Mouse (Mus musculus): ENCODE measurements around the gene Crb1. TPM values are rescaled to one million over a fixed set of nuclear protein-coding genes. Genes with fewer than 3 reads are reported as not detected.

Crb1 gene
- not detected in 2 replicates for polyA plus RNA-seq (2015; fragmentation: Nextera tagmentation; extraction: Ambion mirVana)

GRCm38 (mm10) chr1:139376638-139377286, at the start of gene Crb1:
Crb1 (minus strand) TSS chr1:139377100.
- DNase-seq, result no peak

GRCm38 (mm10) chr1:139425006-139425405, 48.1 kb upstream of the Crb1 start:
- Histone ChIP-seq H3K4me3 (ENCODE audit: low read depth, low read length) (no peak overlapping the region), H3K27me3 (ENCODE audit: insufficient read depth, low read length) (no peaks in the 10 kb centered on the region), H3K27ac (ENCODE audit: low read depth) (no peak overlapping the region), H3K4me2 (ENCODE audit: low read depth, low read length) (peak overlapping the region; percentile 33), H3K36me3 (replicated peaks; ENCODE audit: insufficient read depth, low read length) (peaks cover 10% of the 10 kb centered on the region), H3K9me3 (ENCODE audit: low read length) (no peaks in the 10 kb centered on the region), H3K9ac (replicated peaks) (no peak overlapping the region), H3K4me1 (ENCODE audit: insufficient read depth) (peaks cover 33% of the 10 kb centered on the region)
- TF ChIP-seq EP300 (IDR thresholded peaks at IDR 0.05; ENCODE audit: low read depth) (no peak), CTCF (IDR thresholded peaks at IDR 0.05; ENCODE audit: low read depth) (no peak)
- WGBS (ENCODE audit: insufficient replicate concordance), result 63% methylated on average over 3 of the region's 3 CpGs
- no peak for DNase-seq
- no peak for ATAC-seq

More at GRCm38 (mm10) chr1:139376638-139377286, at the start of gene Crb1:
- no peak within 1 kb of the TSS for H3K4me2 ChIP-seq (ENCODE audit: low read depth, low read length)
- no peak within 1 kb of the TSS for H3K9ac ChIP-seq (replicated peaks)
- TF ChIP-seq EP300 (IDR thresholded peaks at IDR 0.05; ENCODE audit: low read depth), result no peak
- TF ChIP-seq CTCF (IDR thresholded peaks at IDR 0.05; ENCODE audit: low read depth), result no peak
- H3K27me3 ChIP-seq (ENCODE audit: insufficient read depth, low read length), result no peaks in the 10 kb centered on the region
- ATAC-seq, result no peak
- H3K9me3 ChIP-seq (ENCODE audit: low read length), result no peaks in the 10 kb centered on the region
- no peak within 1 kb of the TSS for H3K27ac ChIP-seq (ENCODE audit: low read depth)
- 13% methylated on average over 5 of the region's 5 CpGs for WGBS (ENCODE audit: insufficient replicate concordance)
- H3K4me3 ChIP-seq (ENCODE audit: low read depth, low read length), result no peak within 1 kb of the TSS
- no peaks in the 10 kb centered on the region for H3K36me3 ChIP-seq (replicated peaks; ENCODE audit: insufficient read depth, low read length)
- H3K4me1 ChIP-seq (ENCODE audit: insufficient read depth), result no peaks in the 10 kb centered on the region

DNA sequence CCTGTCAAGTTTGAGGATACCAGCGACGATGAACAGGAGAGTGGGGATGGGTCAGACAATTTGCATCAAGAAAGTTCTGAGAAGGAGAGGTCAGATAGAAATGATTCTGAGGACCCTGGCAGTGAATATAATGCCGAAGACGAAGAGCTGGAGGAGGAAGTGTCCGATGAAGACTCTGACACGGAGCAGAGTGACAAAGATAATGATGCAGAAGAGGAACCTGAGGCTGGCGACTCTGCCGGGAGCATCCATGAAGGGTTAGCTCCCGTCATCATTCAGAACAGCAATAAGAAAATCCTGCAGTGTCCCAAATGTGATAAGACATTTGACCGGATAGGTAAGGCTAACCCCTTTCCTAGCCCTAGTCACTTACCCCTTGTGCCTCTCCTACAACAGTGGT, 47.0 kb upstream of the Crb1 start:
- H3K9ac ChIP-seq (replicated peaks), result no peak overlapping the region; the same call in 1 of the 2 replicates
- TF ChIP-seq CTCF (IDR thresholded peaks at IDR 0.05; ENCODE audit: low read depth) (no peak), EP300 (IDR thresholded peaks at IDR 0.05; ENCODE audit: low read depth) (no peak)
- no peak overlapping the region for H3K27ac ChIP-seq (ENCODE audit: low read depth)
- DNase-seq (no peak), ATAC-seq (no peak)
- peak overlapping the region; percentile 90 for H3K4me3 ChIP-seq (ENCODE audit: low read depth, low read length)
- peaks cover 3% of the 10 kb centered on the region for H3K36me3 ChIP-seq (replicated peaks; ENCODE audit: insufficient read depth, low read length)
- H3K4me2 ChIP-seq (ENCODE audit: low read depth, low read length), result peak overlapping the region; percentile 94
- 37% methylated on average over 10 of the region's 10 CpGs for WGBS (ENCODE audit: insufficient replicate concordance)
- H3K9me3 ChIP-seq (ENCODE audit: low read length), result no peaks in the 10 kb centered on the region
- peaks cover 33% of the 10 kb centered on the region for H3K4me1 ChIP-seq (ENCODE audit: insufficient read depth)
- H3K27me3 ChIP-seq (ENCODE audit: insufficient read depth, low read length), result no peaks in the 10 kb centered on the region

GRCm38 (mm10) chr1:139422941-139423340, 46.0 kb upstream of the Crb1 start:
- no peak for DNase-seq
- H3K4me2 ChIP-seq (ENCODE audit: low read depth, low read length), result peak overlapping the region; percentile 94
- H3K9me3 ChIP-seq (ENCODE audit: low read length), result no peaks in the 10 kb centered on the region
- 23% methylated on average over 10 of the region's 10 CpGs for WGBS (ENCODE audit: insufficient replicate concordance)
- ATAC-seq, result no peak
- H3K27me3 ChIP-seq (ENCODE audit: insufficient read depth, low read length), result no peaks in the 10 kb centered on the region
- H3K4me3 ChIP-seq (ENCODE audit: low read depth, low read length), result peak overlapping the region; percentile 90
- H3K9ac ChIP-seq (replicated peaks), result peak overlapping the region; percentile 96
- peaks cover 3% of the 10 kb centered on the region; the same call in 1 of the 2 replicates for H3K36me3 ChIP-seq (replicated peaks; ENCODE audit: insufficient read depth, low read length)
- peaks cover 33% of the 10 kb centered on the region for H3K4me1 ChIP-seq (ENCODE audit: insufficient read depth)
- peak overlapping the region; percentile 89 for H3K27ac ChIP-seq (ENCODE audit: low read depth)
- no peak for TF ChIP-seq EP300 (IDR thresholded peaks at IDR 0.05; ENCODE audit: low read depth)
- no peak for TF ChIP-seq CTCF (IDR thresholded peaks at IDR 0.05; ENCODE audit: low read depth)

DNA sequence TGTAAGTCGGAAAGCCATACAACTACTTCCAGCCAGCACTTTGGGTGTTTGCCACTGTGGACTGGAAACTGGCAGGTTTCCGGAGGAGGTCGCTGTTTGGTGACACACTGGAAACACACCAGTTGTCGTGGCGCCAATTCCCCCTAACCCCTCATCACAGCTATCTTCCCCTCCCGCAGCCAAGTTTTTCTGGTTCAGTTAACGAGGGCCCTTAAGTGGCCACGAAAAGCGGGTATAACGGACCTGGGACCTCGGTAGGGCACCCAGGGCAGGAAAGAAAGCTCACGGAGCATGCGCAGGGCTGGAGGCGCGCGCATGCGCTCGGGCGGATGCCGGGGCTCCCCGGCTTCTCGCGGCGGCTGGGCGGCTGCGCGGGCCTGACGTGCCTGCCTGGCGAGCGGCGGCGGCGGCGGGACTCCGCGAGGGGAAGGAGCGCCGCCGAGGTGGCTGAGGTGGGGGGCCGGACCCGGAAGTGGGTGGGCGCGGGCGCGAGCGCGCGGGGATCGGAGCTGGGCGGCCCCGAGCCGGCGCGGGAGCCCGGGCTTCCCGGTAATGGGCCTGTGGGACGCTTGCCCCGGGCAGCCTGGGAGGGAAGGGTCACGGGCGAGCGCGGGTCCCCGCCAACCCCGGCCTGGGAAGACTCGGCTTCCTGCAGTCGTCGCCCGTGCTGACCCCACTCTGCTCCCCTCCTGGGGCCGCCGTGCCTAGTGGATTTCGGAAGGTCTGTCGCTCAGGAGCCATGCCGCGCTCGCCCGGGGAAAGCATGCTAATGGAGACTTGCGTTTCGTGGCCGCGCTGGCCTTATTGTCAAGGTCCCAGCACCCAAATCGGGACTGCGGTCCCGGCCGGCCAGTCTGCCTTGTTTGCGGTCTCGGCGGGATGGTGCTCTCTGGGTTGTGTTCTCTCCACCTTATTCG, 45.2 kb upstream of the Crb1 start, which contains the start of gene Zbtb41:
Gene Zbtb41, plus strand, starts transcription at position 414 of the 917 bp plus-strand sequence.
- TF ChIP-seq EP300 (IDR thresholded peaks at IDR 0.05; ENCODE audit: low read depth) (no peak), CTCF (IDR thresholded peaks at IDR 0.05; ENCODE audit: low read depth) (peak; percentile 80)
- under 1% methylated on average over 63 of the region's 88 CpGs for WGBS (ENCODE audit: insufficient replicate concordance)
- H3K4me1 ChIP-seq (ENCODE audit: insufficient read depth), result peaks cover 33% of the 10 kb centered on the region
- no peaks in the 10 kb centered on the region for H3K9me3 ChIP-seq (ENCODE audit: low read length)
- H3K36me3 ChIP-seq (replicated peaks; ENCODE audit: insufficient read depth, low read length), result peaks cover 2% of the 10 kb centered on the region; the same call in 1 of the 2 replicates
- peak within 1 kb of the TSS; percentile 94 for H3K4me2 ChIP-seq (ENCODE audit: low read depth, low read length)
- DNase-seq (peak; percentile 90), ATAC-seq (peak; percentile 96)
- peak within 1 kb of the TSS; percentile 90 for H3K4me3 ChIP-seq (ENCODE audit: low read depth, low read length)
- H3K27me3 ChIP-seq (ENCODE audit: insufficient read depth, low read length), result no peaks in the 10 kb centered on the region
- H3K27ac ChIP-seq (ENCODE audit: low read depth), result peak within 1 kb of the TSS; percentile 89
- H3K9ac ChIP-seq (replicated peaks), result peak within 1 kb of the TSS; percentile 96

DNA sequence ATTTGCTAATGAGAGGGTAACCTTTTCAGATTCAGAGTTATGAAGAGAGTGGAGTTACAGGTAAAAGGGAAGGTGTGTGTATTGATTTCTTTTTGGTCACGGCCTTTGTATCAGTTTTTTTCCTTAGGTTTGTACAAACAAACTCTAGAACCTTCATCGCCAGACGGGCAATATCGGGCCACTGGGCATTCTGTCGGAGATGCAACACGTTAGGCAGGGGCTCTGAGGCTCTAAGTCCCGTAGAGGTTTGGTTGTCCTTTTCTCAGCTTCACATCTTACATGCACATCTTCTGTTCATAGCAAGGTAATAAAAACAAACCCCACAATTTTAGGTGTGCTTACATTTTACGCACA, 44.6 kb upstream of the Crb1 start:
- peak overlapping the region; percentile 90 for H3K4me3 ChIP-seq (ENCODE audit: low read depth, low read length)
- H3K9me3 ChIP-seq (ENCODE audit: low read length), result no peaks in the 10 kb centered on the region
- H3K4me2 ChIP-seq (ENCODE audit: low read depth, low read length), result peak overlapping the region; percentile 94
- DNase-seq (no peak), ATAC-seq (peak; percentile 20)
- H3K4me1 ChIP-seq (ENCODE audit: insufficient read depth), result peaks cover 33% of the 10 kb centered on the region
- H3K27ac ChIP-seq (ENCODE audit: low read depth), result peak overlapping the region; percentile 89
- no peaks in the 10 kb centered on the region; the same call in 1 of the 2 replicates for H3K36me3 ChIP-seq (replicated peaks; ENCODE audit: insufficient read depth, low read length)
- TF ChIP-seq EP300 (IDR thresholded peaks at IDR 0.05; ENCODE audit: low read depth), result no peak
- H3K27me3 ChIP-seq (ENCODE audit: insufficient read depth, low read length), result no peaks in the 10 kb centered on the region
- H3K9ac ChIP-seq (replicated peaks), result peak overlapping the region; percentile 96
- 3% methylated on average over 8 of the region's 8 CpGs for WGBS (ENCODE audit: insufficient replicate concordance)

All from liver, postnatal 0 days (tissue).